Mouse (Mus musculus): Measurements from ENCODE around the gene Ptch1.

Ptch1 gene

DNA sequence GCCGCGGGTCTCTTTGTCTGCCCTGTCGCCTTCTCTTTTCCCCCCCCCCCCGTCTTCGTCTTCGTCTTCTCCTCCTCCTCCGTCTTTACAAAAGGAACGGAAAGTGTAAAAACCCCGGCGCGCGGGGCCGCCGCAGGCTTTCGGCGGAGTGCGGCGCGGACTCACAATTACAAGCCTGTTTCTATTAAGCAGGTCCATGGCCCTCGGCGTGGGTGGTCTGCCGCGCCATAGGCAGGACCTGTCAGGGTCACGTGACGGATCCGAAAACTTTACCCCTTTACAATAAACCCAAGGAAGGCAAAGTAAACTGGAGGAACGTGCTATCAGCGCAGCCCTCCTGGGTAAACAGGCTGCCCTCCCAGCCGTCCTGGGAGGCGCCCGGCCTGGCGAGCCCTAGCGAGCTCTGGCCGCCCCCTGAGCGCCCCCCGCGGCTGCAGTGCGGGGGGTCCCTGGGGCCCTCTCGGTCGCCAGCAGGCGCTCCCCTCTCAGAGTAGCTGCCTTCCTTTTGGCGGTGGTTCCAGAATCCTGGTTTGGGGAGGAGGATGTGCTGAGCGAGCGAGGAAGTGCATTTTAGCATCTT is at the start of gene Ptch1:
Gene Ptch1, minus strand, starts transcription at position 343 of the 580 bp plus-strand sequence.
- peak in 1 of 2 experiments; percentile 70 for DNase-seq (ENCODE audit: low spot score in 2 of 2)

DNA sequence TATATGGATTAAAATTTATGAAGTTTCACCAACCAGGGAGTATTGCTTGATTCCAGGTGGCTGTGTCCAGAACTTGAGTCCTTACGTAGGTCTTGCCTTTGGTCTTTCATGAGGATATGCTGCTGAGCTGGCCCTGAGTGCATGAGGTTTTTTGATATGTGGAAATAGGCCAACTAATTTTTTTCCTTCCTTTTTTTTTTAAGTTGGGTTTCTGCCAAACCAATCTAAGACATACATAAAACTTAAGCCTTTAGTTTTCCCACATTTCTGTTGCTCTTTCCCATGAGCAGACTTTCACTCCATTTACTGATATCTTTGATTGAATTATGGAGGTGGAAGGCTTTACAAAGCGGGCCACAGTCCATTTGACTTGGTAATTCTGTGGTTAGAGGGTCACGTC is 47.9 kb upstream of the Ptch1 start:
- DNase-seq (ENCODE audit: low spot score in 2 of 2): no peak

GRCm38 (mm10) chr13:63613201-63613600 is 39.8 kb upstream of the Ptch1 start:
- no peak for DNase-seq (ENCODE audit: low spot score in 2 of 2)

- DNase-seq (ENCODE audit: low spot score in 2 of 2): no peak
Observed at GRCm38 (mm10) chr13:63609734-63610133, 36.3 kb upstream of the Ptch1 start.

DNA sequence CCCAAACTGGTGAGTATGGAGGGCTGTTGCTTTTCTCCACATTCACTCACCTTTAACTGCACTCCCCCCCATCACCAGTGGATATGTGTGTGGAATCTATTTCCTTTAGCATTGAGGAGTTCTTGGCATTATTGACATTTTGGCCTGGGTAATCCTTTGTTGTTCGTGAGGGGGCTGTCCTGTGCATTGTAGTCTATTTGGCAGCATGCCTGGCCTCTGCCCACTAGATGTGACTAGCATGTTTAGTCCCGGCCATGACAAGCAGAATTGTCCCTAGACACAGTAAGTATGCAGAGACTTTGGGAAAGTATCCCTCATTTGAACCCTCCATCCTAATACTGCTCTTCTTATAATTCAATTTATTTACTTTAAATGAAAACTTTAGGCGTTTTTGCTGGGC is 24.2 kb upstream of the Ptch1 start:
- no peak for DNase-seq (ENCODE audit: low spot score in 2 of 2)

GRCm38 (mm10) chr13:63595869-63596268 is 22.5 kb upstream of the Ptch1 start:
- DNase-seq (ENCODE audit: low spot score in 2 of 2): no peak

- DNase-seq (ENCODE audit: low spot score in 2 of 2): no peak
Observed at GRCm38 (mm10) chr13:63593469-63594050, 20.2 kb upstream of the Ptch1 start.

- DNase-seq (ENCODE audit: low spot score in 2 of 2): no peak
Observed at GRCm38 (mm10) chr13:63592755-63593154, 19.4 kb upstream of the Ptch1 start.

DNA sequence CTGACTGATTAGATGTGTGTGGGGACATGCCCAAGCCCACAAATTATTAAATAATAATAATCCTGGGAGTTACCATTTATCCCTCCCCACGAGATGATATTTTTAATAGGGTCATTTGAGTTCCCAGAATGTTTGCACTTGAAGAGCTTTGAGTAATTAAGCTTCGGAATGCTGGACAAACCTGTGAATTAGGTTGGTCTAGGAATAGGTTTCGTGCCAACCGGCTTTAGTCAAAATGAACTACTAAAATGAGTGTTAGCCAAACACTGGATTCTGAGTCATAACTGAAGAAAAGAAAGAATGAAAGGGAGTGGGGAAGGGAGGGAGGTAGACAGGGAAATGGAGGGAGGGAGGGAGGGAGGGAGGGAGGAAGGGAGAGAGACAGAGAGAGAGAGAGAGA is 1.2 kb upstream of the Ptch1 start:
- DNase-seq (ENCODE audit: low spot score in 2 of 2): no peak

DNA sequence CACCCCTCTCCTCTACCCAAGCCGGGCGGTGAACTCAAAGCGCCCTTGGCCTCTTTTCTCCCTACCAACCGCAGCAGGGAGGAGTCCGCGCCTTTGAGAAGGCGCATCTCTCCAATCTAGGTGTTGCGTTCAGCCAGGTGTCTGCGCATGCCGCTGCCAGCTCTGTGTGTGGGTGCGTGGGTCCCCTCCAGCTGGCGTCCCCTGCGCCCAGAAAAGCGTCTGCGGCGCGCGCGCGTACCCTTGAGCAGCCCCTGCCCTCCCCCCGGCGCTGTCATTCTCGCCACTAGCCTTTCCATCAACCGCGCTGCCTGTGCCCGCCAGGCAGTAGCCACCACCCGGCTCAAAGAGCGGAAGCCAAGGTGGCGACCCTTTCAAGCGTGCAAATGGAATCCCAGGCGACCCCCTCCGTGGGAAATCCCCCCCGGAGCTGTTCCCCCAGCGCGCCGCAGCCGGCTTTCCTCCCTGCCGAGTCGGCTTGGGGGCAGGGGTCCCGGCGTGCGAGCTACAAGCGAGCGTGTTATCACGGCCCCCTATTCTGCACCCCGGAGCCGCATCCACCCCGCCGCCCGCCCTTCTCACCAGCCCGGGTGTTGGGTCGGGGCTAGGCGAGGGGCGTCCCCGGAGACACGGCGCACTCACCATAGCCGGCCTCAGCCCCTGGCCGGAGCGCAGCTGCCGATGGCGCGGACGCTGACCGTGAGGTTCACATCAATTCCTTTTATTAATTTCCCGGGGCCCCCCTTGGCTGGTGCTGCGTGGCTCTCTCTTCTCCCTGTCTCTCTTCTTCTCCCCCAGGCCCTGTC is 744 bp downstream of the Ptch1 start:
- no peak for DNase-seq (ENCODE audit: low spot score in 2 of 2)

DNA sequence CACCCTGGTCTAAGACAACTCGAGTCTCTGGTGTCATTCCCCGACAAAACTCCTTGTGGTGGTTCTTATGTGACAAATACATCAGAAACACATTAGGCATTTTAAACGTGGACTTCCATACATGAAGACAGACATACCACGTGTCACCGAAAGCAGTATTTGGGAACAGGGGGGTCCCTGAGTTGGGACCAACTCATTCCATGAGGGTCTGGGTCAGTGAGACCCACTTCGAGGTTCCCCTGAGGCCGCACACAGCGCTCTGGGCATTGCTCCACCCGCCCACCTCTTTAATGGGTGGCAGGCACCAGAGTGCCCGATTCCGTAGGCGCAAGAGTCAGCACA is 1.3 kb downstream of the Ptch1 start:
- DNase-seq (ENCODE audit: low spot score in 2 of 2): no peak

DNA sequence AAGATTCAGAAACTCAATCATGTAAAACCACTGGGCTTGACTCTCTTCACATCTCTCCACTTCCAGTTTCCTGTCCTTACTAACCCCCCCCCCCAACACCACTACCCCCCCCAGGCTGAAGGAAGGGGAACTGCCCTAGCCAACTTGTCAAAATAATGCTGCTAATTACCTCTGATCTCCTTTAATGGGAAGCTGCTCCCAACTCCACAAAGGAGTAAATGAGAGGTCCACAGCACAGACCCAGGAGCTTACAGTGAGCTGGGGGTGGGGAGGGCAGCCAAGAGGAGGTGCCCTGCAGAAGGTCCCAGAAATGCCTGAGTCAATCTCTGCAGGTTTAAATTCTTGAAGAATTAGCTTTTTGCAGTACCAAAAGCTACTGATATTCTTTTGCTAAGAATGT is 2.9 kb downstream of the Ptch1 start:
- no peak for DNase-seq (ENCODE audit: low spot score in 2 of 2)

GRCm38 (mm10) chr13:63569396-63569756 is 4.0 kb downstream of the Ptch1 start:
- no peak for DNase-seq (ENCODE audit: low spot score in 2 of 2)

GRCm38 (mm10) chr13:63568741-63569395 is 4.5 kb downstream of the Ptch1 start:
- DNase-seq (ENCODE audit: low spot score in 2 of 2): no peak

GRCm38 (mm10) chr13:63568306-63568705 is 5.1 kb downstream of the Ptch1 start:
- no peak for DNase-seq (ENCODE audit: low spot score in 2 of 2)

DNA sequence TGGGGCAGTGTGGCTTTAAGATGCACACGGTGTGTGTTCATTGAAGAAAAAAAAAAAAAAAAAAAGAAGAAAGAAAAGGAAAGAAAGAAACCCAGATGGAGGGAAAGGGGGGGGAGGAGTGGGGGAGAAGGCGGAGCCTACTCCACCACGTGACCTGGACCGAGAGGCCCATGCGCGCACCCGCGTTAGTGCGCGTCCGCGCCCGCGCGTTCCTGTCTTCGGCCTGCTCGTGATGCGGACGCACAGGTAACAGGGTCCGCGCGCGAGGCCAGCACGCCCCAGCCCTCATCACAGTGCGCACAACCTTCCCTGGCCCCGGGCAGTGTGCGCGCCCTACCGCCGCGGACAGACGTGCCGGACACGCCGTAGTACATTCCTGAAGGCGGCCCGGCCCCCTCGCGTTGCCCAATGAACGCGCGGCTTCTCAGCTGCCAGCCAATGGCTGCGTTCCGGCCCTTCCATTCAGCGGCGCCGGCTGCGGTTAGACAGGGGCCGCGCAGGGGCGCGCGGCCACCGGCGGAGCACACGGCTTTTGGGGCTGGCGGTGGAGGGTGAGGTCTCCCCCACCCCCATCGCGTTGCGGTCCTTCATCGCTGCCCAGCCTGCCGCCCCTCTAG is 5.6 kb downstream of the Ptch1 start:
- peak; percentile 92 to 96 for DNase-seq (ENCODE audit: low spot score in 2 of 2)

DNA sequence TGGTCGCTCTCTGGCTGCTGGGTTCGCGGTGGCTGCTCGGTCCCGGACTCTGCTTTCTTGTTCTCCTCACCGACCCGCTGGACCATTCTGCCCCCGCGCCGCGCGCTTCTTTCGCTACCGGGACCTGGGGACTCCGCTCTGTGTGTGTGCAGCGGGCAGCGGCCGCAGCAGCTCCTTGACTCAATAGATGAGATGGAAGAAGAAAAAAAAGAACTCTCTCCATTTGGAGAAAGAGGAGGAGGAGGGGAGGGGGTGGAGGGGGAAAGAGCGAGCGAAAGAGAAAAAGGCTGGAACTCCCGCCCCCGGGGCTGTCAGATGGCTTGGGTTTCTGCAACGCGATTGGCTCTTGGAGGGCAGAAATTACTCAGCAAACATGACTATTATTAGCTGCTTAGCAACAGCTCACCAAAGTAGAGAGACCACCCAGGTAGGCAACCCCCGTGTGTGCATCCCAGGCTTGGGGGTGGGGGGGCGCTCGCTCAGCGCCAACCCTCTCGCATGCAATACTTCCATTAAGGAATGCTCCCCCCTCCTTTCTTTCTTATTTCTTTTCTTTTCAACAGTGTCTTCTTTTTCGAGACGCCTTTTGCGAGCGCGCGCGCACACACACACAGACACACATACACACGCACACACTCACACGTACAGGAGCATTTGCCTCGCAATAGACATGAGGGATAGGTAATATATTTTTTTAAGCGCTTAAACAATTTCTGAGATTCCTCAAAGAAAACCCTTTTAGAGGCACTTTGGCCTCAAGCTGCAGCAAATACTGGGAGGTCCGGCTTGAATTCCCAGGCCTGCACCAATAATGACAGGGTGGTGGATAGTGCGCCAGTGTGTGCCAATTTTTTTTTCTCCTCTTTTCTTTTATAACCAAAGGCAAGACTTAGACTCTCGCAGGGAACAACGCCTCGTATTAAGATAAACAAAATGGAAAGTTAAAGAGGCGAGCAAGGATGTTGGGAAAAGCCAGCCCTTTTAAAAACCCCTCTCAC is 7.1 kb downstream of the Ptch1 start:
- DNase-seq (ENCODE audit: low spot score in 2 of 2): peak; percentile 82 to 86

DNA sequence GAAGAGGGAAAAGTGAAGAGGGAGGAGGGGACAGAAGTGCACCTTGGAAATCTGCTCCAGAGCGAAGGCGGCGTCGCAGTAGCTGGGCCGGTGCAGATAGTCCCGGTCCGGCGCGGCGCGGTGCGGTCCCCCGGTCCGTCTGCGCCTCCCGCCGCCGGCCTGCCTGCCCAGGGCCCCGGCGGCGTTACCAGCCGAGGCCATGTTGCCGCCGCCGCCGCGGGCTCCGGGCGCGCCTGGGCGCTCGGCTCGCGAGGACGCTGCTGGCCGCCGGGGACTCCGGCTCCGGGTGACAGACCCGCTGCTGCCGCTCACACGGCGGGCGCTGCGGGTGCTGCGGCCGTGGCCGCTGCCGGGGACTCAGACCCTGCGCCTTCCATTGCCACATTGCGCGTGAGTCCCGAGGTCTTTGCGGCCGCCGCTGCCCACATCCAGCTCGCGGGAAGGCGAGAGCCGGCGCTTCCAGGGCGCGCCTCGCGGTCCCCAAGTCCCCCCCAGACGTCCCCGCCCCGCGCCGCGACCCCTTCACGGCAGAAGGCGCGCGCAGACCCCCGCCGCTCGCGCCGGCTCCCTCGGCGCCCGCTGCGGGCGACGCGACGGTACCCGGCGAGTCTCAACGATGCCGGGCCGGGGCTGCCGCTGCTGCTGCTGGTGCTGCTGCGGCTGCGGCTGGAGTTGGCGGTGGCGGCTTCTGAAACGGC is 7.9 kb downstream of the Ptch1 start:
- DNase-seq (ENCODE audit: low spot score in 2 of 2): no peak

DNA sequence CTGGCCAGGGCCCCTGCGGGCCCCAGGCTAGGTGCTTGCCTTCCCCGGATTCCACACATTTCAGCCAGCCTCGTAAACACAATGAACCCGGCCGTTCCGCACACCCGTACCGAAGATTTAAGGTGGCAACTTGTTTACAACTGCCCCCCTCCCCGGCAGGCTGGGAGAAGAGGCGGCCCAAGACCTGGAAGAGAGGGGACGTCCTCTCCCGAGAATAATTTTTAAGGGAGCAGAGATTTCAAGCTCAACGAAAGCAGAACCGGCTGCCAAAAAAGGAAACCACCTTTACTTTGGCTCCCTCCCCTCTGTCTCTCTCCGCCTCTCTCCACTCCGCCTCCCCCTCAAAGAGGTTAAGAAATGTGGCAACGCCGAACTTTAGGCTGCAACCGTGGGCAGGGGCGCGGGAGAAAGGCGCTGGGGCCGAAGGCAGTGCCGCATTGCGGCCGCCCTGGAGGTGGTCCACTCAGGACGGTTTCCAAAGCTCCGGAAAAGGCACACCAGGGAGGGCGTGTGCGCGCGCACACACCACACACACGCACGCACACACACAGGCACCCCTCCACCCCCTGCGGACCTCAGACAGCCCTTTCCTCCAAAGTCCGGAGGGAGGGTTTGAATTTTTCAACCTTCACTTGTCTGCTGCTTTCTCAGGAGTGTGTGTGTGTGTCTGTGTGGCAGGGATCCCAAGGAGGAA is 8.6 kb downstream of the Ptch1 start:
- peak; percentile 63 for DNase-seq (ENCODE audit: low spot score in 2 of 2)

Measured in urinary bladder, postnatal 4 days (tissue).